10 mouse cellular contexts compared by ENCODE assay signal in genomic region chr3:28491085-28492041, GRCm38 (mm10).
DNase-seq lines count a peak whose midpoint lies in the region; ATAC-seq and TF ChIP-seq lines count a peak whose summit lies in the region.
"Had no signal": no experiment of that assay in that cellular context is flagged by ENCODE, and none has a peak within 500 bp of the region (broad histone marks: within the 10 kb centered on the region; RNA-seq: fewer than 3 reads in every experiment).

No protein-coding gene starts in this region.

- no peak for DNase-seq in lung, postnatal 10 days
- DNase-seq in embryo, embryonic 10.5 days (ENCODE audit: low spot score), result peak; percentile 51
- peak; percentile 40 for DNase-seq in hindbrain, embryonic 11.5 days (ENCODE audit: low spot score)
- no peak for DNase-seq in midbrain, postnatal 0 days (ENCODE audit: low spot score)
- DNase-seq in adrenal gland, adult 18-20 months (ENCODE audit: low spot score in 2 of 2), result no peak
- DNase-seq in kidney, postnatal 10 days, result no peak
- DNase-seq in limb, embryonic 10.5 days (ENCODE audit: low spot score), result no peak
- DNase-seq: layer of hippocampus, postnatal 36 days; lung, adult 2 months had no signal

- no peak overlapping the region for H3K9ac ChIP-seq in lung, embryonic 16.5 days (ENCODE audit: low read length)
- H3K9ac ChIP-seq in hindbrain, embryonic 11.5 days (ENCODE audit: low read depth, low read length), result peak overlapping the region; percentile 31; the same call in 1 of the 2 replicates
- no peak overlapping the region for H3K9ac ChIP-seq in midbrain, postnatal 0 days (replicated peaks; ENCODE audit: low read length, poor library complexity, severe bottlenecking)

- H3K27me3 ChIP-seq in lung, embryonic 16.5 days (ENCODE audit: control insufficient read depth, insufficient read depth, low read depth, low read length), result no peaks in the 10 kb centered on the region
- no peaks in the 10 kb centered on the region for H3K27me3 ChIP-seq in hindbrain, embryonic 11.5 days (ENCODE audit: control insufficient read depth, insufficient read depth, low read length)
- no peaks in the 10 kb centered on the region for H3K27me3 ChIP-seq in midbrain, postnatal 0 days (ENCODE audit: insufficient read depth, low read length)
- no peaks in the 10 kb centered on the region for H3K27me3 ChIP-seq in limb, embryonic 10.5 days (ENCODE audit: low read depth, poor library complexity, severe bottlenecking)

- ATAC-seq in lung, embryonic 16.5 days (ENCODE audit: low read depth), result no peak
- ATAC-seq in hindbrain, embryonic 11.5 days (ENCODE audit: low FRiP score), result peak; percentile 54; the same call in 1 of the 2 replicates
- ATAC-seq in midbrain, postnatal 0 days (ENCODE audit: low FRiP score), result peak; percentile 56

- 0 out of 2 replicates have a peak overlapping the region, but pooled peaks have one; percentile 36 for H3K27ac ChIP-seq in lung, embryonic 16.5 days (ENCODE audit: low read length)
- peak overlapping the region; percentile 47 for H3K27ac ChIP-seq in hindbrain, embryonic 11.5 days (ENCODE audit: low read depth, low read length)
- peak overlapping the region; percentile 75 for H3K27ac ChIP-seq in midbrain, postnatal 0 days (ENCODE audit: low read depth, low read length)
- H3K27ac ChIP-seq in limb, embryonic 10.5 days, result no peak overlapping the region

- no peaks in the 10 kb centered on the region for H3K4me1 ChIP-seq in lung, embryonic 16.5 days (replicated peaks; ENCODE audit: control insufficient read depth, insufficient read depth, low read length)
- peaks cover 3% of the 10 kb centered on the region; the same call in 1 of the 2 replicates for H3K4me1 ChIP-seq in hindbrain, embryonic 11.5 days (replicated peaks; ENCODE audit: control insufficient read depth, insufficient read depth, low read length)
- peaks cover 11% of the 10 kb centered on the region; the same call in 1 of the 2 replicates for H3K4me1 ChIP-seq in midbrain, postnatal 0 days (ENCODE audit: insufficient read depth, low read length)
- no peaks in the 10 kb centered on the region for H3K4me1 ChIP-seq in limb, embryonic 10.5 days

- no peak overlapping the region for H3K4me2 ChIP-seq in lung, embryonic 16.5 days (ENCODE audit: low read depth, low read length)
- no peak overlapping the region for H3K4me2 ChIP-seq in hindbrain, embryonic 11.5 days (replicated peaks; ENCODE audit: low read depth, low read length)
- no peak overlapping the region for H3K4me2 ChIP-seq in midbrain, postnatal 0 days (ENCODE audit: low read depth, low read length, poor library complexity, severe bottlenecking)

- H3K9me3 ChIP-seq in lung, embryonic 16.5 days (ENCODE audit: control insufficient read depth, low read length), result no peaks in the 10 kb centered on the region
- H3K9me3 ChIP-seq in hindbrain, embryonic 11.5 days (ENCODE audit: control insufficient read depth, low read length), result no peaks in the 10 kb centered on the region
- no peaks in the 10 kb centered on the region for H3K9me3 ChIP-seq in midbrain, postnatal 0 days (ENCODE audit: low read length)
- H3K9me3 ChIP-seq in limb, embryonic 10.5 days (replicated peaks), result no peaks in the 10 kb centered on the region; the same call in 1 of the 2 replicates

- WGBS in lung, embryonic 16.5 days, result 51% methylated on average over 11 of the region's 11 CpGs
- WGBS in hindbrain, embryonic 11.5 days, result 22% methylated on average over 11 of the region's 11 CpGs
- 13% methylated on average over 11 of the region's 11 CpGs for WGBS in midbrain, postnatal 0 days
- 74% methylated on average over 11 of the region's 11 CpGs for whole genome bisulfite sequencing in limb, embryonic 10.5 days

- no peaks in the 10 kb centered on the region for H3K36me3 ChIP-seq in lung, embryonic 16.5 days (ENCODE audit: control insufficient read depth, insufficient read depth, low read length)
- no peaks in the 10 kb centered on the region for H3K36me3 ChIP-seq in hindbrain, embryonic 11.5 days (ENCODE audit: control insufficient read depth, insufficient read depth, low read length)
- no peaks in the 10 kb centered on the region for H3K36me3 ChIP-seq in midbrain, postnatal 0 days (ENCODE audit: insufficient read depth, low read length)
- H3K36me3 ChIP-seq in limb, embryonic 10.5 days, result no peaks in the 10 kb centered on the region

- no peak overlapping the region for H3K4me3 ChIP-seq in lung, embryonic 16.5 days (ENCODE audit: low read length)
- H3K4me3 ChIP-seq in hindbrain, embryonic 11.5 days (ENCODE audit: low read depth, low read length), result no peak overlapping the region
- H3K4me3 ChIP-seq in midbrain, postnatal 0 days (ENCODE audit: low read depth, low read length), result no peak overlapping the region
- H3K4me3 ChIP-seq in limb, embryonic 10.5 days, result no peak overlapping the region

- no peak for TF ChIP-seq CTCF in midbrain, postnatal 0 days (IDR thresholded peaks at IDR 0.05)

Comparison
In these comparisons a context has a peak if more than half of its experiments do, and no peak if none do; other contexts are left out.
1. DNase-seq: peak in embryo, embryonic 10.5 days (single experiment) and hindbrain, embryonic 11.5 days (single experiment); none in lung, postnatal 10 days (single experiment), midbrain, postnatal 0 days (single experiment), adrenal gland, adult 18-20 months (0 of 2), kidney, postnatal 10 days (single experiment) and limb, embryonic 10.5 days (single experiment).